8 mouse cellular contexts compared by ENCODE assay signal in genomic region chr1:135283826-135284291, GRCm38 (mm10). TPM values are rescaled to one million over a fixed set of nuclear protein-coding genes. Genes with fewer than 3 reads are reported as not detected.
DNase-seq lines count a peak whose midpoint lies in the region; ATAC-seq lines count a peak whose summit lies in the region.

Gene Rnpep (minus strand): TSS chr1:135284084.

- peaks cover 23% of the 10 kb centered on the region for H3K4me1 ChIP-seq in hindbrain, embryonic 14.5 days (replicated peaks; ENCODE audit: control insufficient read depth, insufficient read depth, low read length)

- H3K9ac ChIP-seq in hindbrain, embryonic 14.5 days, result peak within 1 kb of the TSS; percentile 97

- no peaks in the 10 kb centered on the region for H3K27me3 ChIP-seq in hindbrain, embryonic 14.5 days (ENCODE audit: control insufficient read depth, insufficient read depth, low read length)

- peak within 1 kb of the TSS; percentile 86 for H3K4me3 ChIP-seq in hindbrain, embryonic 14.5 days (replicated peaks; ENCODE audit: low read length)

- H3K36me3 ChIP-seq in hindbrain, embryonic 14.5 days (replicated peaks; ENCODE audit: control insufficient read depth, insufficient read depth), result peaks cover 4% of the 10 kb centered on the region; the same call in 1 of the 2 replicates

- DNase-seq in WW6 (ENCODE audit: low read depth, low spot score), result peak; percentile 46
- DNase-seq in cerebellum, postnatal 36 days, result peak; percentile 79 to 81
- DNase-seq in frontal cortex, postnatal 36 days (ENCODE audit: low spot score in 2 of 2), result peak; percentile 74 to 82
- peak; percentile 71 for DNase-seq in hindbrain, embryonic 14.5 days (ENCODE audit: low spot score)
- peak; percentile 75 to 77 for DNase-seq in layer of hippocampus, postnatal 36 days
- DNase-seq in lung, postnatal 25 days (ENCODE audit: low spot score), result peak; percentile 70
- peak; percentile 79 for DNase-seq in retina, embryonic 14.5 days (ENCODE audit: low spot score)
- peak; percentile 81 for DNase-seq in thymus, postnatal 4 days

- peak within 1 kb of the TSS; percentile 93 for H3K27ac ChIP-seq in hindbrain, embryonic 14.5 days

- under 1% methylated on average over 33 of the region's 39 CpGs for WGBS in hindbrain, embryonic 14.5 days

- H3K4me2 ChIP-seq in hindbrain, embryonic 14.5 days (replicated peaks), result peak within 1 kb of the TSS; percentile 61

- no peaks in the 10 kb centered on the region for H3K9me3 ChIP-seq in hindbrain, embryonic 14.5 days (ENCODE audit: control insufficient read depth, low read length)

- ATAC-seq in hindbrain, embryonic 14.5 days (ENCODE audit: low FRiP score), result peak; percentile 90

RNA-seq across cellular contexts. Expression of gene Rnpep, which starts in this region (rescaled TPM):
- polyA plus RNA-seq in hindbrain, embryonic 14.5 days (2014; fragmentation: Nextera tagmentation; extraction: Ambion mirVana), result 96.1 and 101 TPM in 2 replicates
- 10 to 100 TPM; 54.0 to 65.4 TPM for total RNA-seq in layer of hippocampus, postnatal 36 days (2021)

Comparison
In these comparisons a context has a peak if more than half of its experiments do, and no peak if none do; other contexts are left out.
1. Peak in every context shown above with its lines: DNase-seq, ATAC-seq, H3K4me3 ChIP-seq and H3K27ac ChIP-seq.